8 mouse cellular contexts compared by ENCODE assay signal in the genomic region with DNA sequence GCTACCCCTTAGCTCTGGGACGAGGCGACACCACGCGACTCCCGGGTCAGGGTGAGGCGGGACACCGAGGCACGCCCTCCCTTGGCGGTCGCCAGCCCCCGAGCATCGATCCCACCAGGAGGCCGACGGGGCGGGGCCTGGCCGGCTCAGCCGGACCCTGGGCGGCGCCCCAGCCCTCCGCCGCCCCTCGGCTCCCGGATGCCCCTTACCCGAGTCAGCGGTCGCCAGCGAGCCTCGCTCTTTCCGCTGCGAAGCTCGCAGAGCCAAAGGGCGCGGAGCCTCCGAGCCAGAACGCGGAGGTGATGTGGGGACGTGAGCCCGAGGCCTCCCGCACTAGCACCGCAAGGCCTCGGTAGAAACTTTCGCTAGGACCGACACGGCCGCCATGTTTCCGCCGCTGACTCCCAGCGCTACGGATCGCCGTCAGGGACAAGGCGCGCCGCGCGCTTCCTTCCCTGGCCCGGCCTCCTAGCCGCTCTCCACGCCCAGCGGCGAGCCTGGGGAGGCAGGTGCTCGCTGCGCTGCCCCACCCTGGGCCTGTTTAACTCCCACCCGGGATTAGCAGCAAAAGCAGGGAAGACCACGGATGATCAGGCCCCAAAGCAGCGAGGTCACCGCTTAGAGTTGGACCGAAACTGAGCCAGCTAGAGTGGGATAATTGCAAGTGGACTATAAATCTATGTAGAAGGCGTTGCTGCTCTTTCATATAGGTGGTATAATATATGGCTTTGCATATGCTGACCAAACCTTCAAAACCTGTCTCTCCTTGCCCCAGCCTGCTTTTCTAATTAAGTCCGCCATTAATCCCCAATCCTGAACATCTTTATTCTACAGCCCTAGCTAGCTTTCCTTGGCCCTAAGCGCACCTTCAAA. TPM values are rescaled to one million over a fixed set of nuclear protein-coding genes. Genes with fewer than 3 reads are reported as not detected.
DNase-seq lines count a peak whose midpoint lies in the region; ATAC-seq and TF ChIP-seq lines count a peak whose summit lies in the region.

A gene (minus strand): TSS at position 480 of the 873 bp plus-strand sequence.

- TF ChIP-seq CTCF in kidney, postnatal 0 days (IDR thresholded peaks at IDR 0.05; ENCODE audit: low read depth): no peak

- ATAC-seq in erythroid progenitor cell, adult 5-6 weeks (replicated peaks; ENCODE audit: low FRiP score, poor library complexity, severe bottlenecking): peak; percentile 95
- peak; percentile 99 for ATAC-seq in heart, embryonic 12.5 days (ENCODE audit: insufficient number of reproducible peaks, low FRiP score)
- peak; percentile 98 for ATAC-seq in kidney, postnatal 0 days (replicated peaks; ENCODE audit: low FRiP score, low read depth)
- peak; percentile 95 for ATAC-seq in liver, embryonic 11.5 days (replicated peaks; ENCODE audit: low FRiP score)

- WGBS in heart, embryonic 12.5 days: 2% methylated on average over 70 of the region's 71 CpGs
- WGBS in kidney, postnatal 0 days: 2% methylated on average over 64 of the region's 71 CpGs
- WGBS in liver, embryonic 11.5 days: 3% methylated on average over 71 of the region's 71 CpGs

- no peaks in the 10 kb centered on the region for H3K27me3 ChIP-seq in heart, embryonic 12.5 days (replicated peaks)
- no peaks in the 10 kb centered on the region for H3K27me3 ChIP-seq in kidney, postnatal 0 days (ENCODE audit: insufficient read depth, low read length)
- no peaks in the 10 kb centered on the region for H3K27me3 ChIP-seq in liver, embryonic 11.5 days (replicated peaks; ENCODE audit: control insufficient read depth, insufficient read depth, low read length)
- H3K27me3 ChIP-seq in myocyte (ENCODE audit: control insufficient read depth, insufficient read depth, insufficient read length): no peaks in the 10 kb centered on the region

- H3K4me2 ChIP-seq in heart, embryonic 12.5 days: peak within 1 kb of the TSS; percentile 67
- H3K4me2 ChIP-seq in kidney, postnatal 0 days (ENCODE audit: low read length): peak within 1 kb of the TSS; percentile 80
- peak within 1 kb of the TSS; percentile 80 for H3K4me2 ChIP-seq in liver, embryonic 11.5 days
- H3K4me2 ChIP-seq in myocyte (ENCODE audit: low read depth): peak within 1 kb of the TSS; percentile 84

- peak within 1 kb of the TSS; percentile 41 for H3ac ChIP-seq in myocyte (ENCODE audit: control insufficient read depth, insufficient read length)

- peak within 1 kb of the TSS; percentile 99 for H3K27ac ChIP-seq in brown adipose tissue, adult 24 weeks (replicated peaks; ENCODE audit: low read depth, low read length)
- peak within 1 kb of the TSS; percentile 96 for H3K27ac ChIP-seq in heart, embryonic 12.5 days (ENCODE audit: poor library complexity, severe bottlenecking)
- H3K27ac ChIP-seq in kidney, postnatal 0 days: peak within 1 kb of the TSS; percentile 98
- peak within 1 kb of the TSS; percentile 88 for H3K27ac ChIP-seq in liver, embryonic 11.5 days (ENCODE audit: low read depth, low read length)

- peak; percentile 82 for TF ChIP-seq POLR2A in myocyte (IDR thresholded peaks at IDR 0.05; ENCODE audit: insufficient read length, low read depth)

- peaks cover 40% of the 10 kb centered on the region for H3K79me2 ChIP-seq in myocyte (ENCODE audit: control insufficient read depth, insufficient read depth)

- H3K9me3 ChIP-seq in heart, embryonic 12.5 days (replicated peaks): no peaks in the 10 kb centered on the region
- H3K9me3 ChIP-seq in kidney, postnatal 0 days (replicated peaks; ENCODE audit: low read length): no peaks in the 10 kb centered on the region
- H3K9me3 ChIP-seq in liver, embryonic 11.5 days (ENCODE audit: control insufficient read depth, low read length): no peaks in the 10 kb centered on the region

- peak; percentile 94 for DNase-seq in CD4-positive, CD25-positive, alpha-beta regulatory T cell, adult 2 months (ENCODE audit: low read depth, low spot score)
- peak; percentile 88 for DNase-seq in kidney, postnatal 0 days (ENCODE audit: low spot score)
- DNase-seq in liver, embryonic 11.5 days (ENCODE audit: low spot score): peak; percentile 91
- peak; percentile 91 to 97 for DNase-seq in spleen, postnatal 4 days (ENCODE audit: low spot score in 2 of 2)

- peaks cover 5% of the 10 kb centered on the region; the same call in 1 of the 2 replicates for H3K4me1 ChIP-seq in brown adipose tissue, adult 24 weeks (ENCODE audit: control insufficient read depth, insufficient read depth, insufficient read length, low read length)
- peaks cover 13% of the 10 kb centered on the region for H3K4me1 ChIP-seq in heart, embryonic 12.5 days (replicated peaks)
- 0 out of 2 replicates have a peak, but pooled peaks cover 9% of the 10 kb centered on the region for H3K4me1 ChIP-seq in kidney, postnatal 0 days (replicated peaks; ENCODE audit: insufficient read depth, low read length)
- H3K4me1 ChIP-seq in liver, embryonic 11.5 days (replicated peaks; ENCODE audit: control insufficient read depth, insufficient read depth, low read length): peaks cover 14% of the 10 kb centered on the region

- peak within 1 kb of the TSS; percentile 95 for H3K4me3 ChIP-seq in brown adipose tissue, adult 24 weeks (ENCODE audit: insufficient read depth, low read depth, low read length)
- H3K4me3 ChIP-seq in heart, embryonic 12.5 days: peak within 1 kb of the TSS; percentile 86
- H3K4me3 ChIP-seq in kidney, postnatal 0 days (replicated peaks; ENCODE audit: low read depth, low read length): peak within 1 kb of the TSS; percentile 92
- peak within 1 kb of the TSS; percentile 80 for H3K4me3 ChIP-seq in liver, embryonic 11.5 days (ENCODE audit: low read depth, low read length)
- H3K4me3 ChIP-seq in myocyte: peak within 1 kb of the TSS; percentile 73

- H3K36me3 ChIP-seq in heart, embryonic 12.5 days: peaks cover 4% of the 10 kb centered on the region; the same call in 1 of the 2 replicates
- no peaks in the 10 kb centered on the region for H3K36me3 ChIP-seq in kidney, postnatal 0 days (ENCODE audit: insufficient read depth, low read length)
- H3K36me3 ChIP-seq in liver, embryonic 11.5 days (ENCODE audit: control insufficient read depth, insufficient read depth, low read length): 0 out of 2 replicates have a peak, but pooled peaks cover 4% of the 10 kb centered on the region
- H3K36me3 ChIP-seq in myocyte (ENCODE audit: control insufficient read depth, insufficient read depth): no peaks in the 10 kb centered on the region

- peak within 1 kb of the TSS; percentile 88 for H3K9ac ChIP-seq in heart, embryonic 12.5 days
- H3K9ac ChIP-seq in kidney, postnatal 0 days (ENCODE audit: low read depth, low read length): peak within 1 kb of the TSS; percentile 96
- H3K9ac ChIP-seq in liver, embryonic 11.5 days (ENCODE audit: low read depth, low read length): peak within 1 kb of the TSS; percentile 91

TF ChIP-seq in myocyte, 11 proteins besides CTCF, POLR2A, EP300 and RAD21:
- TF ChIP-seq E2F4 (IDR thresholded peaks at IDR 0.05; ENCODE audit: insufficient read depth): no peak
- no peak for TF ChIP-seq USF1 (IDR thresholded peaks at IDR 0.05; ENCODE audit: low read depth)
- peak; percentile 35 for TF ChIP-seq REST (IDR thresholded peaks at IDR 0.05; ENCODE audit: insufficient read depth, insufficient read length)
- TF ChIP-seq MAX (IDR thresholded peaks at IDR 0.05; ENCODE audit: low read depth): no peak
- peak; percentile 92 for TF ChIP-seq POLR2AphosphoS2 (IDR thresholded peaks at IDR 0.05; ENCODE audit: insufficient read length, low read depth)
- peak in 2 of 3 experiments; percentile 74 to 92 for TF ChIP-seq MYOD1 (IDR thresholded peaks at IDR 0.05; ENCODE audit: control insufficient read depth in 1 of 3, insufficient read length in 2 of 3, low read depth in 2 of 3)
- no peak for TF ChIP-seq TCF3 (IDR thresholded peaks at IDR 0.05; ENCODE audit: insufficient read length, low read depth)
- no peak for TF ChIP-seq TCF12 (IDR thresholded peaks at IDR 0.05; ENCODE audit: insufficient read depth, poor library complexity, severe bottlenecking)
- TF ChIP-seq MYOG (IDR thresholded peaks at IDR 0.05; ENCODE audit: control insufficient read depth in 1 of 3, insufficient read depth in 1 of 3, insufficient read length in 2 of 3, low read depth in 2 of 3): peak in 2 of 3 experiments; percentile 79 to 90
- TF ChIP-seq SRF (IDR thresholded peaks at IDR 0.05; ENCODE audit: control insufficient read depth, insufficient read length, low read depth): no peak
- no peak for TF ChIP-seq CEBPB (IDR thresholded peaks at IDR 0.05; ENCODE audit: insufficient read depth, poor library complexity, severe bottlenecking)

RNA-seq across cellular contexts. Expression of the gene that starts here (rescaled TPM):
- 15.5 and 17.8 TPM in 2 replicates for polyA plus RNA-seq in brown adipose tissue, adult 24 weeks (2012; ENCODE audit: insufficient read depth, insufficient read length, missing spikeins)
- 13.0 and 13.3 TPM in 2 replicates for total RNA-seq in erythroid progenitor cell, adult 5-6 weeks (2015; ENCODE audit: low replicate concordance)
- 2.3 and 11.0 TPM in 2 replicates for total RNA-seq in erythroid progenitor cell, adult 5-6 weeks (2017; ENCODE audit: low replicate concordance)
- polyA plus RNA-seq in heart, embryonic 12.5 days (2016; fragmentation: Nextera tagmentation; extraction: Ambion mirVana): 40.5 and 42.6 TPM in 2 replicates
- polyA plus RNA-seq in kidney, postnatal 0 days (2015; fragmentation: Nextera tagmentation; extraction: Ambion mirVana): 33.1 and 36.5 TPM in 2 replicates
- polyA plus RNA-seq in liver, embryonic 11.5 days (2014; fragmentation: Nextera tagmentation; extraction: Ambion mirVana): 29.1 and 32.3 TPM in 2 replicates
- 9.8 TPM for polyA plus RNA-seq in myocyte (2012; fragmentation: generic; extraction: Trizol)

Comparison
In these comparisons a context has a peak if more than half of its experiments do, and no peak if none do; other contexts are left out.
1. Peak in every context shown above with its lines: DNase-seq, ATAC-seq, H3K4me3 ChIP-seq and H3K27ac ChIP-seq.